Mouse (Mus musculus) liver, embryonic 12.5 days (tissue): Measurements from ENCODE around the gene Krt4. TPM values are rescaled to one million over a fixed set of nuclear protein-coding genes. Genes with fewer than 3 reads are reported as not detected.

ENCODE experiments used
- ATAC-seq: fragments of 200-750 bp; cut with Nextera tagmentation; 2 replicates; pipeline ENCODE4 v1.8.0; 2017; ENCODE audit warnings: moderate number of reproducible peaks, mild to moderate bottlenecking, moderate library complexity
- H3K27ac ChIP-seq: fragments of 300-500 bp; sonication (generic); 2 replicates; pipeline ENCODE4 v1.5.1; 2016; ENCODE audit warnings: mild to moderate bottlenecking
- H3K27me3 ChIP-seq: fragments of 300-500 bp; sonication (generic); replicated peaks from 2 replicates; pipeline ENCODE4 v1.6.1; 2016; ENCODE audit warnings: mild to moderate bottlenecking, moderate library complexity
- H3K36me3 ChIP-seq: fragments of 300-500 bp; sonication (generic); 2 replicates; pipeline ENCODE4 v1.6.1; 2016; ENCODE audit warnings: mild to moderate bottlenecking, moderate library complexity
- H3K4me1 ChIP-seq: fragments of 300-500 bp; sonication (generic); 2 replicates; pipeline ENCODE4 v1.6.1; 2016
- H3K4me2 ChIP-seq: fragments of 300-500 bp; sonication (generic); 2 replicates; pipeline ENCODE4 v1.6.1; 2016; ENCODE audit warnings: mild to moderate bottlenecking, moderate library complexity
- H3K4me3 ChIP-seq: fragments of 300-500 bp; sonication (generic); 2 replicates; pipeline ENCODE4 v1.5.1; 2016; ENCODE audit warnings: mild to moderate bottlenecking, moderate library complexity
- H3K9ac ChIP-seq: fragments of 300-500 bp; sonication (generic); 2 replicates; pipeline ENCODE4 v1.6.1; 2016; ENCODE audit warnings: mild to moderate bottlenecking, moderate library complexity
- H3K9me3 ChIP-seq: fragments of 300-500 bp; sonication (generic); replicated peaks from 2 replicates; pipeline ENCODE4 v1.6.1; 2016; ENCODE audit warnings: mild to moderate bottlenecking, moderate library complexity
- WGBS: fragments of 180-500 bp; shearing (Covaris S2); methylation state at CpG from one replicate; pipeline ENCODE4 v1.1.7; 2016; ENCODE audit not compliant: insufficient replicate concordance; 5-methylcytosine and 5-hydroxymethylcytosine counted together
- microRNA-seq: library from miRNA; unstranded; fragments of <30 nt; microRNA quantifications from one replicate; pipeline ENCODE4, GENCODE M21; 2017
- polyA plus RNA-seq: library from polyadenylated mRNA; unstranded; fragments of >200 nt; fragmentation: Nextera tagmentation; extraction: Ambion mirVana; gene quantifications from 2 replicates; pipeline ENCODE4 v1.2.1, GENCODE M21; 2016

Gene Krt4
- polyA plus RNA-seq, 1 experiment from 2014 or later, result not detected

- Histone ChIP-seq H3K9me3 (no peaks in the 10 kb centered on the region), H3K27ac (no peak overlapping the region)
- 37% methylated on average over 2 of the region's 2 CpGs for WGBS
These were observed 46.5 kb downstream of the Krt4 start for GRCm38 (mm10) chr15:101878041-101878440.

GRCm38 (mm10) chr15:101874383-101874782 is 50.2 kb downstream of the Krt4 start:
- no peak overlapping the region for H3K27ac ChIP-seq
- H3K4me3 ChIP-seq, result no peak overlapping the region
- H3K4me1 ChIP-seq, result no peaks in the 10 kb centered on the region
- no peak for ATAC-seq
- H3K27me3 ChIP-seq, result peaks cover 21% of the 10 kb centered on the region; the same call in 1 of the 2 replicates
- no peak overlapping the region for H3K9ac ChIP-seq
- 54% methylated on average over 1 of the region's 1 CpGs for WGBS
- H3K36me3 ChIP-seq, result no peaks in the 10 kb centered on the region
- no peaks in the 10 kb centered on the region for H3K9me3 ChIP-seq
- H3K4me2 ChIP-seq, result no peak overlapping the region

More at GRCm38 (mm10) chr15:101878041-101878440, 46.5 kb downstream of the Krt4 start:
- no peaks in the 10 kb centered on the region for H3K36me3 ChIP-seq
- no peak overlapping the region for H3K4me3 ChIP-seq
- H3K4me2 ChIP-seq, result no peak overlapping the region
- H3K27me3 ChIP-seq, result peaks cover 11% of the 10 kb centered on the region; the same call in 1 of the 2 replicates
- ATAC-seq, result no peak
- H3K9ac ChIP-seq, result no peak overlapping the region
- no peaks in the 10 kb centered on the region for H3K4me1 ChIP-seq

GRCm38 (mm10) chr15:101873231-101873630 is 51.3 kb downstream of the Krt4 start:
- no peaks in the 10 kb centered on the region for H3K36me3 ChIP-seq
- H3K27me3 ChIP-seq, result peaks cover 25% of the 10 kb centered on the region; the same call in 1 of the 2 replicates
- no peak overlapping the region for H3K4me2 ChIP-seq
- 52% methylated on average over 4 of the region's 4 CpGs for WGBS
- H3K27ac ChIP-seq, result no peak overlapping the region
- no peaks in the 10 kb centered on the region for H3K4me1 ChIP-seq
- no peaks in the 10 kb centered on the region for H3K9me3 ChIP-seq
- no peak overlapping the region for H3K4me3 ChIP-seq
- no peak for ATAC-seq
- no peak overlapping the region for H3K9ac ChIP-seq

- no peak for ATAC-seq
- Histone ChIP-seq H3K4me3 (no peak within 1 kb of the TSS), H3K4me1 (no peaks in the 10 kb centered on the region), H3K4me2 (no peak within 1 kb of the TSS), H3K9ac (no peak within 1 kb of the TSS), H3K27me3 (peaks cover 14% of the 10 kb centered on the region), H3K27ac (no peak within 1 kb of the TSS), H3K36me3 (no peaks in the 10 kb centered on the region), H3K9me3 (no peaks in the 10 kb centered on the region)
- WGBS, result 35% methylated on average over 6 of the region's 6 CpGs
These were observed 55.1 kb downstream of the Krt4 start, which contains the start of gene Krt77 for GRCm38 (mm10) chr15:101869431-101869830. Gene Krt77, minus strand, starts transcription at chr15:101869705.

Small RNAs within 50 kb of the gene (microRNA-seq; reads per million reads assigned to microRNA genes)
- gene Gm44356, result not detected

Other genes starting within 250 kb of the Krt4 start
- gene Krt6b, start 244.4 kb downstream of the Krt4 start, polyA plus RNA-seq, result not detected in 2 replicates
- not detected in 2 replicates for gene Krt6a, start 230.4 kb downstream of the Krt4 start, polyA plus RNA-seq
- 0.08 and 0.38 TPM in 2 replicates for gene Krt5, start 211.8 kb downstream of the Krt4 start, polyA plus RNA-seq
- gene Krt71, start 181.6 kb downstream of the Krt4 start, polyA plus RNA-seq, result not detected in 2 replicates
- not detected in 2 replicates for gene Krt72, start 138.3 kb downstream of the Krt4 start, polyA plus RNA-seq
- gene Krt73, start 122.4 kb downstream of the Krt4 start, polyA plus RNA-seq, result not detected in 2 replicates
- gene Krt2, start 106.6 kb downstream of the Krt4 start, polyA plus RNA-seq, result not detected in 2 replicates
- 0.06 and 0.38 TPM in 2 replicates for gene Krt1, start 73.9 kb downstream of the Krt4 start, polyA plus RNA-seq
- not detected in 2 replicates for gene Krt77, start 55.0 kb downstream of the Krt4 start, polyA plus RNA-seq
- not detected in 2 replicates for gene Krt76, start 31.8 kb downstream of the Krt4 start, polyA plus RNA-seq
- gene Krt79, start 15.6 kb upstream of the Krt4 start, polyA plus RNA-seq, result not detected in 2 replicates
- not detected in 2 replicates for gene Krt78, start 29.6 kb upstream of the Krt4 start, polyA plus RNA-seq
- gene Krt8, start 79.7 kb upstream of the Krt4 start, polyA plus RNA-seq, result 71.9 and 75.3 TPM in 2 replicates
- gene Krt18, start 103.4 kb upstream of the Krt4 start, polyA plus RNA-seq, result 72.7 and 77.6 TPM in 2 replicates
- gene Eif4b, start 149.0 kb upstream of the Krt4 start, polyA plus RNA-seq, result 91.7 and 91.8 TPM in 2 replicates
- gene Tns2, start 175.7 kb upstream of the Krt4 start, polyA plus RNA-seq, result 6.4 and 9.2 TPM in 2 replicates
- gene Spryd3, start 211.5 kb upstream of the Krt4 start, polyA plus RNA-seq, result 14.9 and 15.0 TPM in 2 replicates
- gene Igfbp6, start 219.6 kb upstream of the Krt4 start, polyA plus RNA-seq, result 0.72 and 1.1 TPM in 2 replicates
- gene Soat2, start 225.8 kb upstream of the Krt4 start, polyA plus RNA-seq, result 28.3 and 29.8 TPM in 2 replicates